Mouse (Mus musculus) myocyte (in vitro differentiated cells): ENCODE results near the gene Tjp2.

Experiments used
- E2F4 ChIP-seq: IDR thresholded peaks from one replicate; pipeline ENCODE4 v1.6.1; 2011; ENCODE audit warnings: mild to moderate bottlenecking, control low read depth, moderate library complexity; ENCODE audit not compliant: insufficient read depth
- MAX ChIP-seq: IDR thresholded peaks from one replicate; pipeline ENCODE4 v1.6.1; 2011; ENCODE audit warnings: low read depth, mild to moderate bottlenecking, control low read depth
- MYOD1 ChIP-seq, 3 experiments: IDR thresholded peaks; one replicate each; pipeline ENCODE4 v1.6.1; 2011; ENCODE audit warnings: control low read depth in 2 of 3, low read depth in 2 of 3, mild to moderate bottlenecking in 2 of 3, moderate library complexity in 1 of 3; ENCODE audit not compliant: insufficient read length in 2 of 3, control insufficient read depth in 1 of 3
- MYOG ChIP-seq, 3 experiments: IDR thresholded peaks; one replicate each; pipeline ENCODE4 v1.6.1; 2011; ENCODE audit warnings: control low read depth in 2 of 3, low read depth in 2 of 3, mild to moderate bottlenecking in 2 of 3; ENCODE audit not compliant: insufficient read length in 2 of 3, control insufficient read depth in 1 of 3, insufficient read depth in 1 of 3
- POLR2A ChIP-seq: IDR thresholded peaks from one replicate; pipeline ENCODE4 v1.6.1; 2011; ENCODE audit warnings: low read depth, mild to moderate bottlenecking, control low read depth, moderate library complexity; ENCODE audit not compliant: insufficient read length
- POLR2AphosphoS2 ChIP-seq: IDR thresholded peaks from one replicate; pipeline ENCODE4 v1.6.1; 2011; ENCODE audit warnings: low read depth, control low read depth; ENCODE audit not compliant: insufficient read length
- SRF ChIP-seq: IDR thresholded peaks from one replicate; pipeline ENCODE4 v1.6.1; 2011; ENCODE audit warnings: low read depth; ENCODE audit not compliant: control insufficient read depth, insufficient read length
- TCF12 ChIP-seq: IDR thresholded peaks from one replicate; pipeline ENCODE4 v1.6.1; 2011; ENCODE audit warnings: mild to moderate bottlenecking, control low read depth; ENCODE audit not compliant: poor library complexity, insufficient read depth, severe bottlenecking
- TCF3 ChIP-seq: IDR thresholded peaks from one replicate; pipeline ENCODE4 v1.6.1; 2011; ENCODE audit warnings: low read depth, control low read depth; ENCODE audit not compliant: insufficient read length
- USF1 ChIP-seq: IDR thresholded peaks from one replicate; pipeline ENCODE4 v1.6.1; 2011; ENCODE audit warnings: low read depth, mild to moderate bottlenecking, control low read depth, moderate library complexity

GRCm38 (mm10) chr19:24253657-24254260 is 28.9 kb upstream of the Tjp2 start:
- TF ChIP-seq POLR2AphosphoS2 (no peak), POLR2A (no peak), MAX (no peak), MYOD1 (IDR thresholded peaks at IDR 0.05; ENCODE audit: control insufficient read depth in 1 of 3, insufficient read length in 2 of 3, low read depth in 2 of 3) (no peak), E2F4 (no peak), USF1 (no peak), TCF12 (no peak), SRF (no peak), MYOG (IDR thresholded peaks at IDR 0.05; ENCODE audit: control insufficient read depth in 1 of 3, insufficient read depth in 1 of 3, insufficient read length in 2 of 3, low read depth in 2 of 3) (no peak), TCF3 (no peak)
